In the genomic region with DNA sequence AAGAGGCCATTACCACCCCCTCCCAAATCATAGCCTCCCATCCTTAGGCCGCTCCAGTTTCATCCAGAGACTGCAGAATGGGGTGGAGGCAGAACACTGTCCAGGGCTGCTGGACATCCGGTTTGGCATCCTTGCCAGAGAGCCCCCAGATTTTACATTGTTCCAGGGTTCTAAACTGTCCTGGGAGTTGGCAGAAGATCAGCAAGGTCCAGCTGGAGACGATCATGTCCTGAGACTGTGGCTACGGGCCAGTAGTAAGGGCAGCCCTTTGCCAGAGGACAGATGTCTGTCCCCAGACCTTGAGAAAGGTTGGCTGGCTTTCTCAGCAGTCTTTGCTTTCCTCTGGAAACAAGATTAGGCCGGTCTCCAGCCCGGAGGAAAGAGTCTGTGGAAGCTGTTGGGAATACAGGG, we compare ENCODE assay signal across 7 mouse cellular contexts. TPM values are rescaled to one million over a fixed set of nuclear protein-coding genes. Genes with fewer than 3 reads are reported as not detected.
A peak's percentile ranks its signal among the peaks of the same experiment; 100 is the strongest.
DNase-seq lines count a peak whose midpoint lies in the region; ATAC-seq and TF ChIP-seq lines count a peak whose summit lies in the region.

No protein-coding gene starts in this region.

- no peaks in the 10 kb centered on the region for H3K36me3 ChIP-seq in heart, postnatal 0 days (replicated peaks; ENCODE audit: control insufficient read depth, insufficient read depth, low read length)

- H3K27ac ChIP-seq in brown adipose tissue, adult 24 weeks (replicated peaks; ENCODE audit: low read depth, low read length): peak overlapping the region; percentile 75
- H3K27ac ChIP-seq in heart, postnatal 0 days (ENCODE audit: low read depth): peak overlapping the region; percentile 94

- DNase-seq in Muller cell, postnatal 12 days (ENCODE audit: inconsistent ontology term): peak; percentile 46
- DNase-seq in heart, postnatal 0 days (ENCODE audit: low spot score): peak; percentile 82
- DNase-seq in kidney, postnatal 25 days: peak; percentile 91 to 93
- peak; percentile 92 for DNase-seq in skeletal muscle tissue, adult 2 months (ENCODE audit: low read depth, low spot score)
- DNase-seq in layer of hippocampus, postnatal 36 days: no peak
- no peak for DNase-seq in embryo, embryonic 11 days

- H3K27me3 ChIP-seq in heart, postnatal 0 days (ENCODE audit: control insufficient read depth, insufficient read depth, low read length): no peaks in the 10 kb centered on the region

- 0 out of 2 replicates have a peak overlapping the region, but pooled peaks have one; percentile 20 for H3K9ac ChIP-seq in heart, postnatal 0 days (replicated peaks; ENCODE audit: low read depth, low read length)

- TF ChIP-seq CTCF in heart, postnatal 0 days (IDR thresholded peaks at IDR 0.05; ENCODE audit: low read depth): no peak

- peak overlapping the region; percentile 43 for H3K4me3 ChIP-seq in brown adipose tissue, adult 24 weeks (ENCODE audit: insufficient read depth, low read depth, low read length)
- peak overlapping the region; percentile 63 for H3K4me3 ChIP-seq in heart, postnatal 0 days (ENCODE audit: low read depth, low read length)

- H3K9me3 ChIP-seq in heart, postnatal 0 days (replicated peaks; ENCODE audit: control insufficient read depth, low read length): no peaks in the 10 kb centered on the region

- peak; percentile 79 for ATAC-seq in heart, postnatal 0 days (ENCODE audit: insufficient read depth, low read depth)

- peaks cover 45% of the 10 kb centered on the region for H3K4me1 ChIP-seq in brown adipose tissue, adult 24 weeks (ENCODE audit: control insufficient read depth, insufficient read depth, insufficient read length, low read length)
- H3K4me1 ChIP-seq in heart, postnatal 0 days (ENCODE audit: control insufficient read depth, insufficient read depth): peaks cover 12% of the 10 kb centered on the region; the same call in 1 of the 2 replicates

- peak; percentile 88; the same call in 1 of the 2 replicates for TF ChIP-seq EP300 in heart, postnatal 0 days (IDR thresholded peaks at IDR 0.05; ENCODE audit: low read depth)

- H3K4me2 ChIP-seq in heart, postnatal 0 days (ENCODE audit: low read depth, low read length): peak overlapping the region; percentile 53

- WGBS in heart, postnatal 0 days: 49% methylated on average over 6 of the region's 6 CpGs

RNA-seq across cellular contexts. Expression of gene Emp1, which starts 2.6 kb away (rescaled TPM):
- 29.0 and 42.9 TPM in 2 replicates for polyA plus RNA-seq in brown adipose tissue, adult 24 weeks (2012; ENCODE audit: insufficient read depth, insufficient read length, missing spikeins)
- 536 and 674 TPM in 2 replicates for total RNA-seq in heart, postnatal 0 days (2014; rRNA removed; ENCODE audit: low replicate concordance)
- 39.6 and 45.0 TPM in 2 replicates for polyA plus RNA-seq in heart, postnatal 0 days (2015; fragmentation: Nextera tagmentation; extraction: Ambion mirVana)
- 1 to 10 TPM; 2.1 to 2.5 TPM for total RNA-seq in layer of hippocampus, postnatal 36 days (2021)

RNA-seq across cellular contexts. Expression of gene Pbp2, which starts 54.7 kb away (rescaled TPM):
- polyA plus RNA-seq in brown adipose tissue, adult 24 weeks (2012; ENCODE audit: insufficient read depth, insufficient read length, missing spikeins): not detected in 2 replicates
- not detected in 2 replicates for total RNA-seq in heart, postnatal 0 days (2014; rRNA removed; ENCODE audit: low replicate concordance)
- polyA plus RNA-seq in heart, postnatal 0 days (2015; fragmentation: Nextera tagmentation; extraction: Ambion mirVana): not detected in 2 replicates
- not detected for total RNA-seq in layer of hippocampus, postnatal 36 days (2021)

Comparison
In these comparisons a context has a peak if more than half of its experiments do, and no peak if none do; other contexts are left out.
1. DNase-seq: peak in Muller cell, postnatal 12 days (single experiment), heart, postnatal 0 days (single experiment), kidney, postnatal 25 days (2 of 2) and skeletal muscle tissue, adult 2 months (single experiment); none in layer of hippocampus, postnatal 36 days (0 of 2) and embryo, embryonic 11 days (single experiment).
2. RNA of gene Emp1, which starts 2.6 kb away (total RNA-seq): 536 to 674 TPM in heart, postnatal 0 days; 2.1 to 2.5 TPM in layer of hippocampus, postnatal 36 days; every median in the first group is over 100 times any median in the second.